Comparison of ENCODE assay signal across 31 mouse cellular contexts in genomic region chr12:55429956-55430355, GRCm38 (mm10).
"Had no signal": no experiment of that assay in that cellular context is flagged by ENCODE, and none has a peak within 500 bp of the region (broad histone marks: within the 10 kb centered on the region; RNA-seq: fewer than 3 reads in every experiment).

No protein-coding gene starts in this region.

- H3K27me3 ChIP-seq: heart, embryonic 12.5 days; heart, embryonic 13.5 days; heart, embryonic 15.5 days; hindbrain, embryonic 12.5 days; hindbrain, embryonic 13.5 days; hindbrain, embryonic 15.5 days; intestine, embryonic 15.5 days; kidney, embryonic 15.5 days had no signal

- H3K9me3 ChIP-seq: heart, embryonic 15.5 days; hindbrain, embryonic 10.5 days; hindbrain, embryonic 12.5 days; hindbrain, embryonic 13.5 days; hindbrain, embryonic 15.5 days; intestine, embryonic 15.5 days; kidney, embryonic 15.5 days had no signal

- H3K36me3 ChIP-seq: heart, embryonic 12.5 days; heart, embryonic 13.5 days; heart, embryonic 15.5 days; hindbrain, embryonic 10.5 days; hindbrain, embryonic 12.5 days; hindbrain, embryonic 13.5 days; hindbrain, embryonic 15.5 days; intestine, embryonic 15.5 days; kidney, embryonic 15.5 days had no signal

- H3K4me2 ChIP-seq: heart, embryonic 11.5 days; heart, embryonic 12.5 days; heart, embryonic 13.5 days; heart, embryonic 15.5 days; hindbrain, embryonic 12.5 days; hindbrain, embryonic 13.5 days; hindbrain, embryonic 14.5 days; hindbrain, embryonic 15.5 days; intestine, embryonic 15.5 days; kidney, embryonic 15.5 days had no signal

- H3K4me3 ChIP-seq: heart, embryonic 12.5 days; heart, embryonic 13.5 days; heart, embryonic 15.5 days; hindbrain, embryonic 10.5 days; hindbrain, embryonic 12.5 days; hindbrain, embryonic 13.5 days; hindbrain, embryonic 15.5 days; intestine, embryonic 15.5 days; kidney, embryonic 15.5 days; layer of hippocampus, adult 2 months; left cerebral cortex, adult 2 months had no signal

- H3K4me1 ChIP-seq: heart, embryonic 15.5 days; hindbrain, embryonic 13.5 days; hindbrain, embryonic 15.5 days had no signal

- H3K27ac ChIP-seq: heart, embryonic 13.5 days; heart, embryonic 15.5 days; hindbrain, embryonic 10.5 days; hindbrain, embryonic 12.5 days; hindbrain, embryonic 13.5 days; hindbrain, embryonic 14.5 days; hindbrain, embryonic 15.5 days; hindbrain, postnatal 0 days; intestine, embryonic 15.5 days; kidney, embryonic 15.5 days; kidney, postnatal 0 days; layer of hippocampus, adult 2 months; left cerebral cortex, adult 2 months had no signal

- DNase-seq: heart, postnatal 10 days; heart, postnatal 14 days; heart, postnatal 36 days; heart, postnatal 4 days; kidney, adult 11 months; kidney, adult 18-20 months; kidney, adult 2 months; kidney, adult 8-10 months; kidney, adult 9 months; kidney, postnatal 10 days; kidney, postnatal 14 days; kidney, postnatal 25 days; kidney, postnatal 36 days; kidney, postnatal 4 days; layer of hippocampus, adult 9-11 months; layer of hippocampus, postnatal 36 days had no signal

- H3K9ac ChIP-seq: heart, embryonic 12.5 days; heart, embryonic 13.5 days; heart, embryonic 15.5 days; hindbrain, embryonic 12.5 days; hindbrain, embryonic 13.5 days; hindbrain, embryonic 14.5 days; hindbrain, embryonic 15.5 days; intestine, embryonic 15.5 days; kidney, embryonic 15.5 days had no signal
